Mouse (Mus musculus) heart, adult 18-20 months (tissue): ENCODE results near the gene Lcat. TPM values are rescaled to one million over a fixed set of nuclear protein-coding genes. Genes with fewer than 3 reads are reported as not detected.
"Not testable (repeated sequence)": the region's sequence is repeated elsewhere in the genome, so short reads cannot be mapped to it uniquely, and the experiment has no call there.

ENCODE experiments used
- DNase-seq, 2 experiments: peaks; one replicate each; pipeline ENCODE4 v3.0.0; 2021 to 2022; ENCODE audit warnings: mixed read lengths in 1 of 2
- long read RNA-seq, 2 experiments: library from polyadenylated mRNA; stranded (forward); transcript quantifications; one replicate each; pipeline ENCODE4 v2.0.0; 2021
- total RNA-seq, 2 experiments: library from RNA; stranded (reverse); gene quantifications; 2 replicates each; pipeline ENCODE4 v1.2.3; 2021

Gene Lcat
- total RNA-seq: under 1 TPM; 0.49 to 0.57 TPM
- long read RNA-seq, experiment 1, partial matches to known transcripts: 0 of 1 reads
- long read RNA-seq, experiment 1, other reads (novel, unspliced or antisense): 0 of 1 reads
- long read RNA-seq, experiment 2: 0 reads

DNA sequence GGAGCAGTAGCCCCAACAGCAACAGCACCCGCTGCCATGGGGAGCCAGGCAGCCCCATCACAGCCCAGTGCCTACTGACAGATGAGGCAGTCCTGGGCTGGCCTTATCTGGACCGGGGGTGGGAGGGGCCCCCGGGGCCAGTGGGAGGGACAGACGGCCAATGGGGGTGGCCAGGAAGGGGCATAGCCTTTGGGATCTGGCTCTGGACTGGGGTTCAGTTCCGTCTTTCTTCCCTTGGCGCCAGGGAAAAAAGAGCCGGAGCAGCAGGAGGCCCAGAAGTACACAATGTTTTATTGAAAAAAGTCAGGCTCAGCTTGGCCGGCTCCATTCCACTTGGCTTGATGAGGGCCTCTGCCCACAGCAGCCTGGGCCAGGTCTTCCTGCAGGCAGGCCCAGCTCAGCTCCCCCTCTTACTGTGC, at the start of gene Lcat:
Gene Lcat, minus strand, starts transcription at position 62 of the 419 bp plus-strand sequence.
- DNase-seq: peak in 1 of 2 experiments; percentile 41

DNA sequence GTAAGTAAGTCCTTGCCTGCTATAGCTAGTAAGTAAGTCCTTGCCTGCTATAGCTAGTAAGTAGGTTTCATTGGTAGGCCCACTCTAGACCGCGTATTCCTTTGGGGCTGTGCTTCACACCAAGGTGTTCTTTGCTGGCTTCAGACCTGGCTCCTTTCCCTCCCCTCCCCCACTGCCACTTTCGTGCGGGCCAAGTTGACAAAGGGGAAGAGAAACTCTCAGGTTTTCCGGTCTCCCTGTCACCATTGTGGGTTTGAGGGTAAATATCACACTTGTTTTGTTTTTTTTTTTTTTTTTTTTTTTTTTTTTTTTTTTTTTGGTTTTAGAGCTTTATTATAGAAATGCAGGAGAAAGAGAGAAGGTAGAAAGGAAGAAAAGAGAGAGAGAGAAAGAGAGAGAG, 49.3 kb upstream of the Lcat start:
- peak in 1 of 2 experiments; percentile 19 for DNase-seq

DNA sequence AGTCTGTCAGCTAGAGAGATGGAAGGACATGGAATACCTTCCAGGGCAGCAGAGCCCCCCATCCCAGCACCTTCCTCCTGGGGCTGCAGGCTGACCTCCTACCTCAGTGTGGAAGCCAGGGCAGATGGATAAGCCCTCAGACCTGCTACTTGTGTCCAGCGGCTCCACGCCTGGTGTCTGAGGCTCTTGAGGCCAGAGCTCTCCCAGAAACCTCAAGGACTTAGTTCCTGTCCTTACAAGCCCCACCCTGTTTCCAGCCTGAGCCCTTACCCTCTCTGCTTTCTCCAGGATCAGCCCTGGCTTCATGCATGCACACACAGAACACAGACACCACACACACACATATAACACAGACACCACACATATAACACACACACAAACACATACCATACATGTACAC, 48.4 kb upstream of the Lcat start:
- DNase-seq: no peak

DNA sequence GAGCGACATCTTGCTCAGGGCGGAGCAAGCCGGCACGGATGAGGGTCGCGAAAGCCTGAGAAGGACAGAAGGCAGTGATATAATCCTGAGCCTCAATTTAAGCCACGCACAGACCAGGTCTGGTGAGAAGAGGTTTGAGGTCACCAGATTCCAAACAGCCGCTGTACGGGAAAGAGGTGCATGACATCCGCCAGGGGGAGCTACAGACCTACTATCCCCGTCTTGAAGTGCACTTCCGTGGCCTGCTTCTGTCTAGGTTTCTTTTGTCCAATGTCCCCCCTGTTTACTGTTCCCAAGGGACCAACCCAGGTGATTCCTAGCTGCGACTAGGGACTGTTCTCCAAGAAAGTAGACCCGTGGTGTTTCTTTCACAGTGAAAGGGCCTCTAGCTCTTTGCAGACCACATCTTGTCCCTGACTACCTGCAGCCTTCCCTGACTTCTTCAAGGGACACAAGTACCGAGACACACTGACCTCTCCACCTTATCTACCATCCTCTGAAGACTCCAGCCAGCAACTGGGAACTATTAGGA, 47.7 kb upstream of the Lcat start, which contains the start of gene Dus2:
Gene Dus2, plus strand, starts transcription at position 482 of the 532 bp plus-strand sequence.
- peak; percentile 84 to 93 for DNase-seq

DNA sequence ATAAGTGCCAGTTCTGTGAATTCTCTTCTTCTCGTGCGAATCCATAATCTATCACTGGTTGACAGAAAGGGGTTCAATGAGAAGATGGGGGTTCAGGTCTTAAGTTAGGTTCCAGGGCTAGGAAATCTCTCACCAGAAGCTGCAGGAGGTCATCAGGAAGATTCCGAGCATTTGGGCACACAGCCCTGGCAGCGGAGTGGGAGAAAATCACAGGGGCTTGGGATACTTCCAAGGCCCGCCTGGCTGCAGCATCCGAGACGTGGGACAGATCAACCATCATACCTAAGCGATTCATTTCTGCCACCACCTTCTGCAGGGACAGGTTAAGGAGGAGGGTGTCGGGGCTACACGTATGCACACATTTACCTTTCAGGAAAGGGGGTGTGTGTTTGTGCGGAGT, 45.4 kb upstream of the Lcat start:
- no peak for DNase-seq

DNA sequence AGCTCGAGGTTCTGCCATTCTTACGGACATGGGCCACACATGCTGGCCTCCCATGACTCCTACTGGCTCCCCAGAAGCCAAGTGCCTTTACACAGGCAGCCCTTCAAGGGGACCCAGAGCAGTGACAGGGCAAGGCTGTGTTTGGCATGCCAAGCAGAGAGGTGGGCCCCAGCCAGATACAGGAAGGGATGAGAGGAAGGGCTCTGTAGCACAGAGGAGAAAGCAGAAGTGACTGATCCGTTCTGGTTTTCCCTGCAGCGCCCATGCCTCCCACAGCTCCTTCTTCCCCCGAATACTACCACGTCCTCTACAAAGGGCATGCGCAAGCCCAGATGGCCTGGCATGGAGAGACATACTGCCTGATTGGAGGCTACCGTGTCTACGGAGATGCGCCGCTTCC, 40.2 kb upstream of the Lcat start:
- not testable (repeated sequence) for DNase-seq

DNA sequence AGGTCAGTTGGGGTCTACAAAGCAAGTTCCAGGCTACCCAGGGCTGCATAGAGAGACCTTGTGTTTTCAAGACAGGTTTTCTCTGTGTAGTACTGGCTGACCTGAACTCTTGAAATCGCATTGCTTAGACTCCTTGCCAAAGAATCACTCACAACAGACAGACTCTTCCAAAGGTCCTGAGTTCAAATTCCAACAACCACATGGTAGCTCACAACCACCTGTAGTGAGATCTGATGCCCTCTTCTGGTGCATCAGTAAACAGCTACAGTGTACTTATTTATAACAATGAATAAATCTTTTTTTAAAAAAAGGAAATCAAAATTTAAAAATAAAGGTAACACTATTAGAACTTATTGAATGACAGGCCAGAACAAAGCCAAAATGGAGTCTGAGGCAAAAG, 38.0 kb upstream of the Lcat start:
- DNase-seq: no peak

DNA sequence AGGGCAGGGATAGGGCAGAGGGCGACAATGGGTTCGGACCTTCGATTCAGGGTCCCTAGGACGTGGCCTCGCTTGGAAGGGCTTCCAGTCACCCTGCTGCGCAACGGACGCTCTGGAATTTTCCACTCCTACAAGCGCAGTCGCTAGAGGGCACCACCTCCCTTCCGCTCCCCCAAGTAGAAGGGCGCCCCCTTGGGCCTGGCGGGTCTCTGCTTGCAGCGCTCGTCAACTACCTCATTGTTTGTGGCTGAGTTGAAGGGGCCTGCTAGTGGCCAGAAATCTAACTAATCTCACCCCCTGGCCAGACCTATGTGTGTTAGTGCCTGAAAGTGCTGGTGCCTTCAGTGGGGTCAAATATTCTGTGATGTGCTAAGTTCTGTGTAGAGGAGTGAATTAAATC, 36.1 kb upstream of the Lcat start, which contains the start of gene Dpep3:
Gene Dpep3, minus strand, starts transcription at position 105 of the 400 bp plus-strand sequence.
- DNase-seq: no peak

DNA sequence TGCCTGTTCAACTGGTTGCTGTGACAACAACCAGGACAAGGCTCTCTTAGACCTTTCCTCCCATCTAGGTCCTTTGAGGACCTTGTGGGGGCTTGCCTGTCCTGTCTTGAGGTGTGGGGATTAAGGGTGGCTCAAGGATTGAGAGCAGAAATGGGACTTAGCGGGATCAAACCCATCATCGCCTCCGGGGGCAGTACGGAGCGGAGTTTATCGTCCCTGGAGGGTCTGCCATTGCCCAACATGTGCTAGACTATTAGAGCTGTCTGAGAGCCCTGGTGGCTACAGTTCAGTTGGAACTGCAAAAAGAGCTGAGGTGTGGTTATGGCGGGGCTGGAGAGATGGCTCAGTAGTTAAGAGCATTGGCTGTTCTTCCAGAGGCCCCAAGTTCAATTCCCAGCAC, 32.2 kb upstream of the Lcat start:
- DNase-seq: no peak

DNA sequence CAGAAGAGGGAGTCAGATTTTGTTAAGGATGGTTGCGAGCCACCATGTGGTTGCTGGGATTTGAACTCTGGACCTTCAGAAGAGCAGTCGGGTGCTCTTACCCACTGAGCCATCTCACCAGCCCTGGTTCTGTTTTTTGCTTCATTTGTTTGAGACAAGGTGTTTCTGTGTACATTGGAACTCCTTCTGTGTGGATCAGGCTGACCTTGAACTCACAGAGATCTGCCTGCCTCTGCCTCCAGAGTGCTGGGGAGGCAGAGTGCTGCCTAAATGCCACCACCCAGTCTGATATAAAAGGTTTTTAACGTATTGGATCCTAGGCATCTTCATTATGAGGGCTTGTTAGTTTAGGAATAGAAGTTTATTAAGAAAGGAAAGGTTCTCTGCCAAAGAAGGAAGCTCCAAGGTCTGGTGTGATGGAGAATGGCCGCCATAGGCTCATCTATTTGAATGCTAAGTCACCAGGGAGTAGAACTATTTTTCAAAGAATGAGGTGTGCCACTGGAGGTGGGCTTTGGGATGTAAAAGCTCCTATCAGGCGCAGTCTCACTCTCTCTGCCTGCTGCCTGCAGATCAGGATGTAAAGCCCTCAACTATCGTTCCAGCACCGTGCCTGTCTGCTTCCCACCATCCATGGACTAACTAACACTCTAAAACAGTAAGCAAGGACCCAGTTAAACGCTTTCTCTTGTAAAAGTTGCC, 28.0 kb upstream of the Lcat start:
- no peak for DNase-seq

DNA sequence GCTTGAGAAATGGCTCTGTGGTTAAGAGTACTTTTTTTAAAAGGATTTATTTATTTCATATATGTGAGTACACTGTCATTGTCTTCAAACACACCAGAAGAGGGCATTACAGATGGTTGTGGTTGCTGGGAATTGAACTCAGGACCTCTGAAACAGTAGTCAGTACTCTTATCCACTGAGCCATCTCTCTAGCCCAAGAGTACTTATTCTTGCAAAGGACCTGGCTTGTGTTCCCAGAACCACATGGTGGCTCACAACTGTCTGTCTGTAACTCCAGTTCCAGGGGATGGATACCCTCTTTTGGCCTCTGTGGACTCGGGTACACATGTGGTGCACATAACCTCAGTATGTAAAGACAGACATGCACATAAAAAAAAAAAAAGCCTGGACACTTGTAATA, 26.2 kb upstream of the Lcat start:
- no peak for DNase-seq

DNA sequence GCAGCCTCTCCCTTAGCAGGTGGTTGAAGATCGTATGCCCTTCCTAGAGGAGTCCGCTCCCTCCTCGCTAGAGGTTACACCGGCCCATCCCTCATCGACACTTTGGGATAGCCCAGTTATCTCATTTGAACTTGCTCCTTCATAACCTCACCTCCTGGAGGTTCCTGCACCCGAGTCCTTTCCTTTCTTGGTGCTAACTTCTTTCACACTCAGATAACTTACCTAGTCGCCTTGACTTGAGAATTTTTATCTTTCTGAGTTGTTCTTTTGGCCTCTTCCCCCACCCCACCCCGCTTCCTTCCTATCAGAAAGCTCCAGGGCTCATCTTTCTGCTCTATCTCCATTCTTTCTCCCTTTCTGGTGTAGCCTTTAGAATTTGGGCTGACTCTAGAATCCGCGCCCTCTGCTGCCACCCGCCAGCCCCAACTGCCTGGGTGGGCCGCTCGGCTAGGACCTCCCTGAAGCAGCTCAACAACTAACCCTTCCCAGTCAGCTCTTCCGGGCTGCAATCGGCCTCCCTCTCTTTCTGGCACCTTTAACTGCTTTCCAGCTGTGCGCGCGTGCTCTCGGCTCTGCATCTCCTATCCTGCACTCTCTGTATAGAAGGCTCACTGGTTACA, 23.6 kb upstream of the Lcat start:
- peak; percentile 34 to 61 for DNase-seq

DNA sequence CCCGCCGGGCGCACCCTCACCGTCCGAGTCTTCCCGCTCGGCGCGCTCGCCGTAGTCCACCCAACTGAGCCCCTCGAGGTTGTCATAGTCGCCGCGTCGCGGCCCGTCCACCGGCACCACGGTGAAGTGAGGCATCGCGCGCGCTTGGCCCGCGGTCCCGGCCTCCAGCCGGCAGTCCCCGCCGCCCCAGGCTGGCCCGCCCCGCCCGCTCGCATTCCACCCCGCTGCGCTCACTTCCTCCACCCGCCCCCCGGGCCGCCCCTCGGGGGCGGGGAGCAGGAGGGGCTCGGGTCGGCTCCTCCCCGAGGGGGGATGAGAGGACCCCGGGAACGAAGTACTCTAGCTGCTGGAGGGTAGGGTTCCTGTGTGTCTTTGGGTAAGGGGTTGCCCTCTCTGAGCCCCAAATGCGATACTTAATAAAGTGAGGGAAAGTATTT, 22.7 kb upstream of the Lcat start, which contains the start of gene Slc12a4:
Gene Slc12a4, minus strand, starts transcription at position 193 of the 437 bp plus-strand sequence.
- DNase-seq: peak; percentile 89 to 90

DNA sequence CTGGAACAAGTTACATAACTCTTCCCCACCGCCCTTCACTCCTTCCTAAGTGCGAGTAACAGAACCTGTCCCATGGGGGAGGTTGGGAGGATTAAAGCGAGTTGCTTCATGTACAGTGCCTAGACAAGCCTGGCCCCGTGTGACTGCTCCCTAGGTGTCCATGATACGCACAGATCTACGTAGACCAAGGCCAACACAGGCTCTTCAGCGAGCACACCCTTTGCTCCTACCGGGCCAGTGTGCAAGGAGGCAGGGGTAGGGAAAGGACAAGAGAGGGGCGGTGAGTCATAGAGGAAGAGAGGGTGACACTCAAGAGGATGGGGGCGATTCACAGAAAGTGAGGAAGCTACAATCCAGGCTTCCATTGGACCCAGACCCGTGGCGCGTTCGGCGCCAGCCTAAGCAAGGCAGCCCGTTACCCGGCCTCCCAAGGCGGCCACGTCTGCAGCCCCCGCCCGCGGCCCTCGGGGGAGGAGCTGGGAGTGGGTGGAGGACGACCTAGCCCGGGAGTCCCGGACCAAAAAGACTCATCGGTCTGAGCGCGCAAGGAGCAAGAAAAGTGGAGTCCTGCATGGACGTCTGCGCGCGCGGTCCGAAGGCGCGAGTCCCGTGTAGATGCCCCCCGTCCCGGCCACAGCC, 22.2 kb upstream of the Lcat start:
- DNase-seq: peak; percentile 68 to 81

DNA sequence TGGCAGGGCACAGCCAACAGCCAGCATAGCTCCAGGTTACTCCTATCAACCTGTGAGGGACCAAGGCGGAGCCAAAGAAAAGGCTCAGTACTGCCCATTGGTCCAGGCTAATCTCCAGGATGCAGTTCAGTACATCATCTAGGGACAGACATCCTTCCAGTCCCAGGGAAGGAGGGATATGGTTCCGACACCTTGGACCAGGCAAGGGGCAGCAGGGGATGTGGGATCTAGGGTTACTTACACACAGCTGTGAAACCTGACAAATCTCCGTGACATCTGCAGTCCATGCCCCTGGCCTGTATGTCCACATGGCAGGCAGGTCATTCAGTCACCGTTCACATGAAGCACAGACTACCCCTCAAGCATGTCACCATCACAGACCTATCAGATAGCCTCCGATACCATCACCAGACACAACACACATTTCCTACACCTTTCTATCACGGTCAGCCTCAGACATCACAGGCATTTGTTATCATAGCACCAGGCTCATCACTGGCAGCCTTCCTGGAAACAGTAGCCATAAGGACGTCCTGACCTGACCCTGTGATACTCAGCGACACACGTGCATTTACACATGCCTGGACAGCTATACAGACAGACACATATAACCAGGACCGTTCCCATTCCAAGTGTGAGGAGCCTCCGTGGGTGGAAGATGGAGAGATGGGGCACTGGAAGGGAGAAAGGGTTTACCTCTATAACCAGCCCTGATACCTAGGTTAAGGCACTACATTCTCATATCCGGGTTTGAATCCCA, 21.5 kb upstream of the Lcat start:
- DNase-seq: peak in 1 of 2 experiments; percentile 32

DNA sequence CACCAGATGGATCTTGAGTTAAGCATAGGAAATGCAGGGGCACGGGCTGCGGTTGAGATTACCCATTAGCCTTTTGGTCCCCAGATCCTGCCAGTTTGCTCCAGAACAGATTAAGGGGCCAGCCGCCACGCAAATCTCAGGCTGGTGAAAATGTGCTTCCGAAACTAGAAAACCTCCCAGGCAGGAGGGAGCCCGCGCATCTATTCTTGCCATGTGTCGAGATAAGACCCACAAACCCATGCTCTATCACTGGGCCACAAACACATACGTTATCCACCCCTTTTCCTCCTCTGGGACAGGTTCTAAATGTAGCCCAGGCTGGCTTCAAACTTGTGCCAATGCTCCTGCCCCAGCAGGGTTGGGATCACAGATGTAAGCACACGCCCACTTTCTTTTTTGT, 18.4 kb upstream of the Lcat start:
- peak in 1 of 2 experiments; percentile 2 for DNase-seq

DNA sequence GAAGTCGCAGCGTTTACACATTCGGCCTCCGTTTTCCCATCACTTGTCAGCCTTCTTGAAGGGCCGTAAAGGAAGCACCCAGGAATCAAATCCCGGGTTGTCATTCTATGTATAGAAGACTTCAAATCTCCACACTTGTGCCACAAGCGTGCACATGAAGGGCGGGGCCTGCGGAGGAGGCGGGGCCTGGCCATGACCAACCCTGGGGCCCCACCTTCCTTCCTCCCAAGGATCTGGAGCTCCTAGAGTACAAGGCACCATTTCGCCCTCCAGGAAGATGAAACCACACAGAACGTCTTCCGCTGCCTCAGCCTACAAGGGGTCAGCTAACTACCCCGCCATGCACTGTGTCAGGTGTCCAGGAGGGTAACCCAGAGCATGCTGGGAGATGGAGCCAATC, 17.9 kb upstream of the Lcat start:
- DNase-seq: no peak

DNA sequence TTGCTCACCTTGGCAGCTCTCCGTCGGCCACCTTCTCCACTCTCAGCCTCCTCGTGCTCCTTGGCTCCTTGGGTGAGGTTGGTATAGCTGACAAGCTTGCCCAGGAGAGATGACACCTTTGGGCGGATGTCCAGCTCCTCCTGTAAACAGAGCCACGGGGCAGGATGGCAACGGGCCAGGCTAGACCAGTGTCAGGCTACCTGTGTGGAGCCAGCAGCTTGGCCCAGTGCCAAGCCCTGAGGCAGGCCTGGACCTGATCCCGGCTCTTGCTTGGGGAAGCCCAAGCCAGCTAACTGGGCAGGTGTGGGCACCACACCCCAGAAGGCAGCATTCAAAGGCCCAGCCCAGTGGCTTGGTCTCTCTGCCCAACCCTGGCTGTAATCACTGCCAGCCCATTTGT, 16.2 kb upstream of the Lcat start:
- peak; percentile 58 to 64 for DNase-seq

DNA sequence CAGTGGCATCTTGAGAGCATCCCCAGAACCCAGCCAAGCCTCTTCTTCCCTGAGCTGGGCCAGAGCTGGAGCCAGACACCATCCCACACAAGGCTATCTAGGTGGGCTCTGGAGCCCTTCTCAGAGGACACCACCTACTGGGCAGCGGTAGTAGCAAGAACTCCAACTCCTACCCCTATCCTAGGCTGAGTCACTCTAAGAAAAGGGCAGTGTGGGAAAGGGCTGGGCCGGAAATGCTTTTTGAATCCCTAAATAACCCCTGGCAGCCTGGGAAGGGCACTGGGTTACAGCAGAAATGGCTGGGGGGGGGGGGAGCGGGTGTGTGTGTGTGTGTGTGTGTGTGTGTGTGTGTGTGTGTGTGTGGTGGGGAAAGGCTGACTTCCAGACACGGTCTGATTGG, 14.6 kb upstream of the Lcat start:
- DNase-seq: peak; percentile 60 to 78

DNA sequence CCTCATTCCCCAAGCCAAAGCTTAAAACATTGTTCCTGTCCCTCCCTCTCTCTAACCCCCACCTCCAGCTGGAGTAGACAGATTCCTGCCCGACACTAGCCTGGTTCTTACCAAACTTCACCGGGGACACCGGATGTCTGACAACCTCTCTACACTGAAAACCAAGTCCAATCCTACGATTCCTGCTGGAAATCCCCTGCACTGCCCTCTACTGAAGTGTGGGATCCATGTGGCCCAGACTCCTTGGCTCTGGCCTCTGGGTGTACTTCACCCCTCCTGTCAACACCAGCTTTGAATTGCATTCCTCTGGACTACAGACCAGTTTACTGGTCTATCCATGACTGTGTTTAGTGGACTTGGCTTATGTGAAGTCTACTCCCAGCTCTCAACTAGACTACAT, 13.4 kb upstream of the Lcat start:
- DNase-seq: peak; percentile 45 to 54

DNA sequence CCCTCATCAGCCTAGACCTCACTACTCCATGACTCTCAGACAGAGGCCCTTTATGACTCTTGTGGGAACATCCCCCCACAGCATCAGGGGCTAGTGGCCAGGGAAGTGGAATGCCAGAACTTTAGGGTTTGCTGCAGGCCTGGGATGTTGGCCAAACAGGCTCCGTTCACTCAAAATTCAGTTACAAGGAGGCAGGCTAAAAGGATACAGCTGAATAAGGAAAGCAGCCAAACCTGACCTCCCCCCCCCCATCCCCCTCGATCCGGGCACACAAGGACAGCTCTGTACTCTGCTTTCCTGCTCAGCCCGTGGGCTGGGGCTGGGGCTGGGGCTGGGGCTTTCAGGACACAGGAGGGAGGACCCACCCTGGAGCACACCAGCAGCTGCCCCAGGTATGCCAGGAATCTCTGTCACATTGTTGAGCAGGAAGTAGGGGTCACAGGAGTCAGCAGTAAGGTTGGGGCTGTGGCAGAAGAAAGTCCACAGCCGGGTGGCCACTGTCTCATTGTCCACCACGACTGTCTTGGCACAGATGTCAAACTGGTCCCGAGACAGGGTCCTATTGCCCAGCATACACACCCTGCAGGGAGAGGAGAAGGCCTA, 8.0 kb upstream of the Lcat start:
- peak; percentile 58 to 65 for DNase-seq
